Mouse (Mus musculus): ENCODE data around the gene Pak6. TPM values are rescaled to one million over a fixed set of nuclear protein-coding genes. Genes with fewer than 3 reads are reported as not detected.

Gene Pak6
- polyA plus RNA-seq, 1 experiment from 2014 or later = 8.3 TPM

GRCm38 (mm10) chr2:118723693-118724486 lies 60.8 kb downstream of the Pak6 start:
- H3K27me3 ChIP-seq (ENCODE audit: control insufficient read depth, insufficient read depth, low read length) = no peaks in the 10 kb centered on the region
- ATAC-seq (ENCODE audit: insufficient number of reproducible peaks, insufficient read depth, low FRiP score, low read depth) = no peak
- no peaks in the 10 kb centered on the region for H3K36me3 ChIP-seq (ENCODE audit: control insufficient read depth, insufficient read depth, low read length)
- H3K9ac ChIP-seq (ENCODE audit: low read length) = no peak overlapping the region
- no peak overlapping the region for H3K4me3 ChIP-seq (ENCODE audit: control insufficient read depth in 1 of 2, insufficient read depth in 1 of 2, low read depth in 1 of 2, low read length in 2 of 2)
- H3K4me2 ChIP-seq (ENCODE audit: low read length) = no peak overlapping the region
- WGBS = 73% methylated on average over 15 of the region's 15 CpGs
- H3K4me1 ChIP-seq (ENCODE audit: control insufficient read depth in 2 of 2, insufficient read depth in 2 of 2, low read length in 2 of 2) = peaks cover 17 to 23% of the 10 kb centered on the region in 2 experiments
- no peaks in the 10 kb centered on the region for H3K9me3 ChIP-seq (ENCODE audit: control insufficient read depth, low read length)
- no peak overlapping the region for H3K27ac ChIP-seq (replicated peaks in 1 of 2; ENCODE audit: control insufficient read depth in 1 of 2, insufficient read depth in 1 of 2, low read depth in 2 of 2, low read length in 2 of 2)

- Histone ChIP-seq H3K36me3 (ENCODE audit: control insufficient read depth, insufficient read depth, low read length) (no peaks in the 10 kb centered on the region), H3K9me3 (ENCODE audit: control insufficient read depth, low read length) (no peaks in the 10 kb centered on the region), H3K4me3 (ENCODE audit: control insufficient read depth in 1 of 2, insufficient read depth in 1 of 2, low read depth in 1 of 2, low read length in 2 of 2) (no peak overlapping the region), H3K9ac (ENCODE audit: low read length) (no peak overlapping the region), H3K27me3 (ENCODE audit: control insufficient read depth, insufficient read depth, low read length) (no peaks in the 10 kb centered on the region), H3K4me2 (ENCODE audit: low read length) (no peak overlapping the region), H3K4me1 (ENCODE audit: control insufficient read depth in 2 of 2, insufficient read depth in 2 of 2, low read length in 2 of 2) (peaks cover 29 to 32% of the 10 kb centered on the region in 2 experiments), H3K27ac (replicated peaks in 1 of 2; ENCODE audit: control insufficient read depth in 1 of 2, insufficient read depth in 1 of 2, low read depth in 2 of 2, low read length in 2 of 2) (no peak overlapping the region)
- WGBS = 85% methylated on average over 4 of the region's 4 CpGs
- ATAC-seq (ENCODE audit: insufficient number of reproducible peaks, insufficient read depth, low FRiP score, low read depth) = no peak
These were observed 62.4 kb downstream of the Pak6 start for GRCm38 (mm10) chr2:118725511-118725910.

GRCm38 (mm10) chr2:118726873-118727272 lies 63.8 kb downstream of the Pak6 start:
- Histone ChIP-seq H3K27ac (replicated peaks in 1 of 2; ENCODE audit: control insufficient read depth in 1 of 2, insufficient read depth in 1 of 2, low read depth in 2 of 2, low read length in 2 of 2) (no peak overlapping the region), H3K9ac (ENCODE audit: low read length) (no peak overlapping the region), H3K4me1 (ENCODE audit: control insufficient read depth in 2 of 2, insufficient read depth in 2 of 2, low read length in 2 of 2) (peaks cover 29 to 32% of the 10 kb centered on the region in 2 experiments), H3K4me3 (ENCODE audit: control insufficient read depth in 1 of 2, insufficient read depth in 1 of 2, low read depth in 1 of 2, low read length in 2 of 2) (no peak overlapping the region), H3K4me2 (ENCODE audit: low read length) (no peak overlapping the region), H3K27me3 (ENCODE audit: control insufficient read depth, insufficient read depth, low read length) (peaks cover 11% of the 10 kb centered on the region), H3K9me3 (ENCODE audit: control insufficient read depth, low read length) (no peaks in the 10 kb centered on the region), H3K36me3 (ENCODE audit: control insufficient read depth, insufficient read depth, low read length) (no peaks in the 10 kb centered on the region)
- 85% methylated on average over 2 of the region's 2 CpGs for WGBS
- no peak for ATAC-seq (ENCODE audit: insufficient number of reproducible peaks, insufficient read depth, low FRiP score, low read depth)

- Histone ChIP-seq H3K36me3 (ENCODE audit: control insufficient read depth, insufficient read depth, low read length) (no peaks in the 10 kb centered on the region), H3K9ac (ENCODE audit: low read length) (no peak overlapping the region), H3K9me3 (ENCODE audit: control insufficient read depth, low read length) (no peaks in the 10 kb centered on the region), H3K27me3 (ENCODE audit: control insufficient read depth, insufficient read depth, low read length) (peaks cover 13% of the 10 kb centered on the region), H3K27ac (replicated peaks in 1 of 2; ENCODE audit: control insufficient read depth in 1 of 2, insufficient read depth in 1 of 2, low read depth in 2 of 2, low read length in 2 of 2) (no peak overlapping the region), H3K4me3 (ENCODE audit: control insufficient read depth in 1 of 2, insufficient read depth in 1 of 2, low read depth in 1 of 2, low read length in 2 of 2) (no peak overlapping the region), H3K4me1 (ENCODE audit: control insufficient read depth in 2 of 2, insufficient read depth in 2 of 2, low read length in 2 of 2) (peaks cover 26 to 32% of the 10 kb centered on the region in 2 experiments), H3K4me2 (ENCODE audit: low read length) (peak overlapping the region; percentile 15)
- WGBS = 29% methylated on average over 9 of the region's 9 CpGs
- no peak for ATAC-seq (ENCODE audit: insufficient number of reproducible peaks, insufficient read depth, low FRiP score, low read depth)
These were observed 64.8 kb downstream of the Pak6 start for GRCm38 (mm10) chr2:118727911-118728310.

- Histone ChIP-seq H3K9ac (ENCODE audit: low read length) (peak within 1 kb of the TSS; percentile 38; the same call in 1 of the 2 replicates), H3K4me2 (ENCODE audit: low read length) (peak within 1 kb of the TSS; percentile 15), H3K27me3 (ENCODE audit: control insufficient read depth, insufficient read depth, low read length) (peaks cover 13% of the 10 kb centered on the region), H3K9me3 (ENCODE audit: control insufficient read depth, low read length) (no peaks in the 10 kb centered on the region), H3K36me3 (ENCODE audit: control insufficient read depth, insufficient read depth, low read length) (no peaks in the 10 kb centered on the region), H3K4me3 (ENCODE audit: control insufficient read depth in 1 of 2, insufficient read depth in 1 of 2, low read depth in 1 of 2, low read length in 2 of 2) (no peak within 1 kb of the TSS), H3K27ac (replicated peaks in 1 of 2; ENCODE audit: control insufficient read depth in 1 of 2, insufficient read depth in 1 of 2, low read depth in 2 of 2, low read length in 2 of 2) (peak within 1 kb of the TSS; percentile 28 to 29; a peak in 2 of 4 replicates), H3K4me1 (ENCODE audit: control insufficient read depth in 2 of 2, insufficient read depth in 2 of 2, low read length in 2 of 2) (peaks cover 22 to 28% of the 10 kb centered on the region in 2 experiments)
- no peak for ATAC-seq (ENCODE audit: insufficient number of reproducible peaks, insufficient read depth, low FRiP score, low read depth)
- 34% methylated on average over 7 of the region's 7 CpGs for WGBS
These were observed 65.2 kb downstream of the Pak6 start, which contains the start of gene Plcb2 for GRCm38 (mm10) chr2:118728337-118728736. Gene Plcb2, minus strand, starts transcription at chr2:118728438.

- Histone ChIP-seq H3K4me2 (ENCODE audit: low read length) (no peak overlapping the region), H3K9ac (ENCODE audit: low read length) (peak overlapping the region; percentile 38; the same call in 1 of the 2 replicates), H3K9me3 (ENCODE audit: control insufficient read depth, low read length) (no peaks in the 10 kb centered on the region), H3K4me1 (ENCODE audit: control insufficient read depth in 2 of 2, insufficient read depth in 2 of 2, low read length in 2 of 2) (peaks cover 21 to 28% of the 10 kb centered on the region in 2 experiments), H3K27me3 (ENCODE audit: control insufficient read depth, insufficient read depth, low read length) (peaks cover 19% of the 10 kb centered on the region), H3K27ac (replicated peaks in 1 of 2; ENCODE audit: control insufficient read depth in 1 of 2, insufficient read depth in 1 of 2, low read depth in 2 of 2, low read length in 2 of 2) (peak overlapping the region; percentile 28 to 29; a peak in 2 of 4 replicates), H3K4me3 (ENCODE audit: control insufficient read depth in 1 of 2, insufficient read depth in 1 of 2, low read depth in 1 of 2, low read length in 2 of 2) (no peak overlapping the region), H3K36me3 (ENCODE audit: control insufficient read depth, insufficient read depth, low read length) (no peaks in the 10 kb centered on the region)
- no peak for ATAC-seq (ENCODE audit: insufficient number of reproducible peaks, insufficient read depth, low FRiP score, low read depth)
- 17% methylated on average over 4 of the region's 4 CpGs for WGBS
These were observed 66.1 kb downstream of the Pak6 start for GRCm38 (mm10) chr2:118729194-118729593.

GRCm38 (mm10) chr2:118729816-118730621 lies 66.9 kb downstream of the Pak6 start:
- Histone ChIP-seq H3K36me3 (ENCODE audit: control insufficient read depth, insufficient read depth, low read length) (no peaks in the 10 kb centered on the region), H3K9ac (ENCODE audit: low read length) (no peak overlapping the region), H3K4me2 (ENCODE audit: low read length) (no peak overlapping the region), H3K4me3 (ENCODE audit: control insufficient read depth in 1 of 2, insufficient read depth in 1 of 2, low read depth in 1 of 2, low read length in 2 of 2) (no peak overlapping the region), H3K9me3 (ENCODE audit: control insufficient read depth, low read length) (no peaks in the 10 kb centered on the region), H3K27ac (replicated peaks in 1 of 2; ENCODE audit: control insufficient read depth in 1 of 2, insufficient read depth in 1 of 2, low read depth in 2 of 2, low read length in 2 of 2) (no peak overlapping the region), H3K4me1 (ENCODE audit: control insufficient read depth in 2 of 2, insufficient read depth in 2 of 2, low read length in 2 of 2) (peaks cover 21 to 28% of the 10 kb centered on the region in 2 experiments), H3K27me3 (ENCODE audit: control insufficient read depth, insufficient read depth, low read length) (peaks cover 19% of the 10 kb centered on the region)
- WGBS = 32% methylated on average over 8 of the region's 8 CpGs
- ATAC-seq (ENCODE audit: insufficient number of reproducible peaks, insufficient read depth, low FRiP score, low read depth) = 0 out of 2 replicates have a peak, but pooled peaks have one; percentile 15

Measured in heart, embryonic 14.5 days (tissue).